Mouse (Mus musculus) megakaryocyte-erythroid progenitor cell, adult 5 weeks (primary cell): ENCODE data around the gene Lhcgr. TPM values are rescaled to one million over a fixed set of nuclear protein-coding genes. Genes with fewer than 3 reads are reported as not detected.

ENCODE experiments used
- polyA plus RNA-seq: library from polyadenylated mRNA; stranded (reverse); fragments of >175 nt; gene quantifications from 2 replicates; pipeline ENCODE4 v1.2.3, GENCODE M21; 2012

The Lhcgr gene
- polyA plus RNA-seq: 0.31 and 0.70 TPM in 2 replicates

DNA sequence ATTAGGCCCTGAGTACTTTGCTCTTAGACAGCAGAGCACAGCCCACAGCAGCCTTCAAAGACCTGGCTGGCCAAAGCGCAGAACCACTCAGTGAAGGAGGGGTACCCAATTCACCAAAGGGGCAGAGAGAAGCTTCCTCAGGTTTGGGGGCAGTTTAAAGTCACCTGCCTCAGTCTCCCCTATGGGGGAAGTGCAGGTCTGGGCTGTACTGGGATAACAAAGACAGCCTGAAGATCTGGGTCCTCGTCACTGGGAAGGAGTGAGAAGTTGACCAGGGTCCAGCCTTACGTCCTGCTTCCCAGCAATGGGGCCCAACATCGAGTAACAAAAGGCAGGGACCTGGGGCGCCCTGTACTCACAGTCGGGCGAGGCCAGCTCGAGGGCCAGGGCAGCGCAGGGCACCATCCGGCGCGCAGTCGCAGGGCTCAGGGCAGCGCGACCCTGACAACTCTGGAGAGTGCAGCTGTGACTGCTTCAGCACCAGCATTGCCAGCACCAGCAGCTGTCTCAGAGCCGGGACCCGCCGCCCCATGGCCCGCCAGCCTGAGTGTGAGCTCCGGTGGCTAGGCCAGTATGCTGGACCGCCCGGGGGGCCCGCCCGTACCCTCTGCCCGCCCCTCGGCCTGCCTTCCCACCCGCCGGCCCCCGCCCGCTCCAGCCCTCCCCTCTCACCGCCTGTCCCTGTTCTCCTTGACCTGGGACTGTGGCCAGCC lies at the start of gene Lhcgr:
TSS of gene Lhcgr (minus strand) at position 551 of the 713 bp plus-strand sequence.

DNA sequence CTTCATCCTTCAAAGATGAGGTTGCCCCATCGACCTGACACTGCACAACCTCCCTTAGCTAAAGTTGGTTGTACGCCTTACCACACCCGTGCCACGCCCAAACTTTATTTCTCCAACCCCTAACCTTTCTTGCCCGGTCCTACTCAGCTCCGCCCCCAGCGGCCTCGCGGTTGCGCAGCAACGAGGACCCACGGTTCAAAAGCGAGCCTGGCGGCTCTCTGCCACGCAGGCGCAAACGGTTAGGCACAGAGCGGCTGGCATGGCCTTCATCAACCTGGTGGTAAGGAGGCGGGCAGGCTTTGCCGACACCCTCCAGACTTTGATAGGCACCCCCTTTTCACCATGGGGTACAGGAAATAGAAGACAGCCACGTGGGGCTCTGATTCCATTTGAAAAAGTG lies 123.3 kb downstream of the Lhcgr start, which contains the start of gene Gtf2a1l:
TSS of gene Gtf2a1l (plus strand) at position 209 of the 400 bp plus-strand sequence.

Other genes with a start within 250 kb of the Lhcgr start
- 0.19 and 0.34 TPM in 2 replicates for gene Ston1, start 194.3 kb downstream of the Lhcgr start, polyA plus RNA-seq
- gene Gtf2a1l, start 123.3 kb downstream of the Lhcgr start, polyA plus RNA-seq: not detected in 2 replicates